Mouse (Mus musculus): Measurements from ENCODE around the gene Ei24. TPM values are rescaled to one million over a fixed set of nuclear protein-coding genes. Genes with fewer than 3 reads are reported as not detected.

Ei24 gene
- 1.2 and 2.0 TPM in 2 replicates for polyA plus RNA-seq (2012)

DNA sequence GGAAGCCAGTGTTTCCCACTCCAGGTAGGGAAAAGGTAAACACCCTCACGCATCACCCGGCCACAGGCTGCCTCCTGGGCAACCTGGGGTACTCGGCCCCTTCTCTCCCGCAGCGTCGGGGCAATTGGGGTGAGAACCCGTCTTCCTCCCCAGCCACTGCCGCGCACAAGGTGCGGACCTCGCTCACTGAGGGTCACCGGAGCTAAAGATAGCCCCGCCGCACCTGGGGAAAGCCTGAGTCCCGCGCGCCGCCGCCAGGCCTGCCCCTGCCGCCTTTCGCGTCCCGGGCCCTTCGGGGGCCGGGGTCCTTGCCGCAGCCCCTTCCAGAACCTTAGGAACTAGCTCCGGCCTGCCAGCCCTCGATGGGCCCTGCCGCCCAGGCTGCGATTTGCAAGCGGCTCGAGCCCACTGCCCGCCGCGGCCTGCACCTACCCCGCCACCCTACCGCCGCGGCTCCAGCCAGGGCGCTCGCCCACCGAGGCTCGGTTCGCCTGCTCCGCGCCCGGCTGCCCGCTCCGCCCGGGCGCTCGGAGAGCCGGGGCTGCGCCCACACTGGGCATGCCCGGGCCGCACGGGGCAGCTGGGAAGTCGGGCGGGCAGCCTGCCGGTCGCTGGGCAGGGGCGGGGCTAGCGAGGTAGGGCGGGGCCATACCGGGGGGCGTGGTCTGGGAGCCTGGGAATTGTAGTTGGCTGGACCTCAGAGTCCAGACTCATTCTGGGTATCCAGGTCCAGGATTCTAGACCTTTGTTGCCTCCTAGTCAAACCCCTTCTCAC lies at the start of gene Ei24:
TSS of gene Ei24 (minus strand) at position 613 of the 775 bp plus-strand sequence.
- Histone ChIP-seq H3K9me3 (ENCODE audit: control insufficient read depth, low read length) (no peaks in the 10 kb centered on the region), H3K27me3 (ENCODE audit: control insufficient read depth) (no peaks in the 10 kb centered on the region), H3K4me3 (replicated peaks) (peak within 1 kb of the TSS; percentile 91), H3K36me3 (ENCODE audit: control insufficient read depth) (peaks cover 3% of the 10 kb centered on the region; the same call in 1 of the 2 replicates), H3K4me1 (ENCODE audit: control insufficient read depth) (peaks cover 21% of the 10 kb centered on the region)
- no peak for TF ChIP-seq GATA1 (IDR thresholded peaks at IDR 0.05; ENCODE audit: low read length)
- TF ChIP-seq TAL1 (IDR thresholded peaks at IDR 0.05; ENCODE audit: low read length) = no peak

DNA sequence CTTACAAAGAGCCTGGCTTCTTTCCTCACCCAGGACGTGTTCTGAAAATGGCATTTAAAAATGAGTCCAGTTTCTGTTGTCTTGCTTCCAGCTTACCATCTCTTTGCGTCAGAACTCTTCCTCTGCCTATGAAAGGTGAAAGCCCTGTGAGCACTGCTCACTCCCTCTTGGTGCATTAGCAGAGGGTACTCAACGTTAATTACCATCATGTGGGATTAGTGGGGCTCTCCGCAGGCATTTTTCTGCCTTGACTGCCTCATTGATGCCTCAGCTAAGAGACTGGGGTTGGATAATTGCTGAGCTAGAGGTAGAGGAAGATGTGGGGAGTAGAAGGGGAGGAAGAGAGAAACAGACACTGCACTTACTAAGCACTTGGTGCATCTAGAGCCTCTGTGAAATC lies 49.2 kb upstream of the Ei24 start:
- Histone ChIP-seq H3K9me3 (ENCODE audit: control insufficient read depth, low read length) (no peaks in the 10 kb centered on the region), H3K4me3 (replicated peaks) (no peak overlapping the region), H3K4me1 (ENCODE audit: control insufficient read depth) (no peaks in the 10 kb centered on the region), H3K36me3 (ENCODE audit: control insufficient read depth) (no peaks in the 10 kb centered on the region), H3K27me3 (ENCODE audit: control insufficient read depth) (no peaks in the 10 kb centered on the region)
- TF ChIP-seq TAL1 (IDR thresholded peaks at IDR 0.05; ENCODE audit: low read length) = no peak
- no peak for TF ChIP-seq GATA1 (IDR thresholded peaks at IDR 0.05; ENCODE audit: low read length)

DNA sequence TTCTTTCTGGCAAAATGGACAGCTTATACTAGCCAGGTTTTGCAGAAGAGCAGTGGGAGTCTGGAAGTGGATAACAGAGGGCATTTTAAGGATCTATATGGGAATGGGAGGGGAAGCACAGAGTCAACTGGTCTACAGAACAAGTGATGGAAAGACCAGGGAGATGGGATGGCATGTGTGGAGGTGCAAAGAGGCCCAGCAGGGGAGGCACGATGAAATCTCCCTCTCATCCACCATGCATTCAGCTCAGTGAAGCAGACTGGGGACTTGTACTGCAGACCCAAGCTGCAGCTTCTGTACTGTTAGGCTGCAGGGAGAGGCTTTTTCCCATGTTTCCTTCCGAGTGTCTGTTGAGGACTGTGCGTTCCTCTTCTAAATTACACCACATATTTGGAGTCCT lies 36.7 kb upstream of the Ei24 start:
- no peak for TF ChIP-seq TAL1 (IDR thresholded peaks at IDR 0.05; ENCODE audit: low read length)
- no peak for TF ChIP-seq GATA1 (IDR thresholded peaks at IDR 0.05; ENCODE audit: low read length)
- no peaks in the 10 kb centered on the region for H3K36me3 ChIP-seq (ENCODE audit: control insufficient read depth)
- H3K4me1 ChIP-seq (ENCODE audit: control insufficient read depth) = no peaks in the 10 kb centered on the region
- H3K9me3 ChIP-seq (ENCODE audit: control insufficient read depth, low read length) = no peaks in the 10 kb centered on the region
- peaks cover 35% of the 10 kb centered on the region for H3K27me3 ChIP-seq (ENCODE audit: control insufficient read depth)
- H3K4me3 ChIP-seq (replicated peaks) = no peak overlapping the region

DNA sequence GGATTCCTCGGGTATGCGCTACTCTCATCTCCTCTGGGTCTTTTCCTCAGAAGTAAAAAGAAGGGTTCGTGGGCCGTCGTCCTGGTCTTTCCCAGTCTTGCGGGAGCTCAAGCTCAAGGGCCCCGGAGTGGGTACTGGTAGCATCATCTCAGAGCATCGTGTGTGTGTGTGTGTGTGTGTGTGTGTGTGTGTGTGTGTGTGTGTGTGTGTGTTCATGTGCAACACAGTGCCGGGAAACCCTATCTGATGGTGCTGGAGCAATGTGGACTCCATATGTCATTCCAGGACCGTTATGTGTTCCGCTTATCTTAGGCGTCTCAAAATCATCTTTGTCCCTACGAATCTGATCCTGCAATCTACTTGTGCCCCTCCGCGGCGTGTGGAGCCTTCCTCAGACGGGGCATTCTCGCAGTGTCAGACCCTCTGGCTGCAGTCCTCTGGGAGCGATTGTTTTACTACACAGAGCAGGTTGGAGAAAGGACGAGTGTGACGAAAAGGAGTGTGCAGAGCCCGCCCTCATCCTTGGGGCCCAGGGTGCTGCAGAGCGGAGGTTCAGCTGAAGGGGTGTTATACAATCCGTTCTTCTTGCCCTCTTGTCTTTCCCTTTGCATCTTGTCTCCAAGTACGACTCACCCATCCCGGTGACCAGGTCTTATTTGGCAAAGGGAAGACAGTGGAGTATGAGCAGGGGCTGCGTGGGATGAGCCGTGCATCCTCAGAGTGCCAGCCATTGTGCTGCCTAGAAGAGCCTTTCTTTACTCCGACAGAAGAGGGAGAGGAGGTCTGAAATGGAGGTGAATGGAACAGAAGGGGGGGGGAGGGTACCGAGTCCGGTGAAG lies 36.1 kb upstream of the Ei24 start:
- Histone ChIP-seq H3K36me3 (ENCODE audit: control insufficient read depth) (no peaks in the 10 kb centered on the region), H3K27me3 (ENCODE audit: control insufficient read depth) (peaks cover 35% of the 10 kb centered on the region), H3K4me1 (ENCODE audit: control insufficient read depth) (no peaks in the 10 kb centered on the region), H3K4me3 (replicated peaks) (no peak overlapping the region), H3K9me3 (ENCODE audit: control insufficient read depth, low read length) (no peaks in the 10 kb centered on the region)
- no peak for TF ChIP-seq GATA1 (IDR thresholded peaks at IDR 0.05; ENCODE audit: low read length)
- TF ChIP-seq TAL1 (IDR thresholded peaks at IDR 0.05; ENCODE audit: low read length) = no peak

DNA sequence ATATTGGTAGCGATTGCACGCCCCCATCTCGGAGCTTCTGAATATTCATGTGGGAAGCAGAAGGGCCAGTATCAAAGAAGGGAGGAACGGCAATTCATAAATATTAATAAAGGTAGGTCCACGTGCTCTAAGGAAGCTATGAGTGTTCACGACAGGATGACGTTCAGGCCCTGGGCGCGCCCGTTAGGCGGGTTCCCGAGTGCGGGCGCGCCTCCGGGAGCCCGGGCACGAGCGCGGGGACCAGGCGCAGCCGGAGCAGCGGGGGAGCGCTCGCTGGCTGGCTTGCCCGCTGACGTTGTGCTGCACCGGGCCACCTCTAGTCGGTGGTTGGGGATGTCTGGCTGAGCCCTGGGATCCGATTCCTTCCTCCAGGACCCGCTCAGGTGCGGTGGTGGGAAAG lies 35.3 kb upstream of the Ei24 start:
- Histone ChIP-seq H3K9me3 (ENCODE audit: control insufficient read depth, low read length) (no peaks in the 10 kb centered on the region), H3K4me1 (ENCODE audit: control insufficient read depth) (no peaks in the 10 kb centered on the region), H3K27me3 (ENCODE audit: control insufficient read depth) (peaks cover 35% of the 10 kb centered on the region), H3K36me3 (ENCODE audit: control insufficient read depth) (no peaks in the 10 kb centered on the region), H3K4me3 (replicated peaks) (no peak overlapping the region)
- TF ChIP-seq TAL1 (IDR thresholded peaks at IDR 0.05; ENCODE audit: low read length) (no peak), GATA1 (IDR thresholded peaks at IDR 0.05; ENCODE audit: low read length) (no peak)

DNA sequence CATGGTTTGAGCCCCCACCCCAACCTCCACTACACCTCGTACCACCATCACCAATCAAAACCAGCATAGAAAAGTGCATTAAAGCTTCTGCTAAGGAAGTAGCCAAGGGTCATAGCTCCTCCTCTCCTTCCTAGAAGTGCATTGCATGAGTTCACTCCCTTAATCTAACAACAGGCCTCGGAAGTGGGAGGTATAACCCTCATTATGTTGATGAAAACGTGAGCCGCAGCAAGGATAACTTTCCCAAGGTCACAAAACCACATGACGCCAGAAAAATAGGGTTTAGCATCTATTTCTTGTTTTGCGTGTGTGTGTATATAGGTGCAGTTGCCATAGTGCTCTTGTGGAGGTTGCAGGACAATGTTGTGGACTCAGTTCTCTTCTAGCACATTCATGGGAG lies 34.2 kb upstream of the Ei24 start:
- Histone ChIP-seq H3K36me3 (ENCODE audit: control insufficient read depth) (no peaks in the 10 kb centered on the region), H3K4me3 (replicated peaks) (no peak overlapping the region), H3K4me1 (ENCODE audit: control insufficient read depth) (no peaks in the 10 kb centered on the region), H3K9me3 (ENCODE audit: control insufficient read depth, low read length) (no peaks in the 10 kb centered on the region), H3K27me3 (ENCODE audit: control insufficient read depth) (peaks cover 35% of the 10 kb centered on the region)
- TF ChIP-seq GATA1 (IDR thresholded peaks at IDR 0.05; ENCODE audit: low read length) = no peak
- no peak for TF ChIP-seq TAL1 (IDR thresholded peaks at IDR 0.05; ENCODE audit: low read length)

DNA sequence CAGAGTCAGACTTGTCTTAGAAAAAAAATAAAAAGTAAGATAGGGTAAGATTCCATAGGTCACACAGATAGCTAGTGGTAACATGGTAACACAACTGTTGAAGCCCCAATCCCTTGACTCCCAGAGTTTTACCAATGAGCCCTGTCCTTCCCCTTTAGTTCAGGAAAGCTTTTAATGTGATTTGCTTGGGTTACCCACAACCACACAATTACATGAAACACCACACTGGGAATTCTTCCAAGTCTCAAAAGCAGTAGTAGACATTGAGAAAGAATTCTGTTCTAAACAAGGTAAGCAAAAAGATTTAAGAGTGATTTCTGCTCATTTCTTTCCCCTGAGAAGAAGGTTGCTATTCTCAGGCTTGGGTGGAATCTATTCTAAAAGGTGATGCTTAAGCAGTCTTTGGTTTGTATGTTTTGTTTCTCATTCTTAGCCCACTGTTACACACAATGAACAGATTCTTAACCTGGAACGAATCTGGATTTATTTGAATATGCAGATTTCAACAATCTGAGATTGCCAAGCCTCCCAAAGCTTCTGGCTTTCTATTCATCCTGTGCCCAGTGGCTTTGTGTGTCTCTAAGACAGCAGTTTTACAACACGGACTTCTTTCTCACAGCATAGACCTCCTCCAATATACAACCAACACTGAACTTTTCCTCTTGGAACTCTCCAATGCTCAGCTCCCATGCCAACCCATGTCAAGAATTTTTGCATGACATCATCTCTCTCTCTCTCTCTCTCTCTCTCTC lies 29.6 kb upstream of the Ei24 start:
- H3K9me3 ChIP-seq (ENCODE audit: control insufficient read depth, low read length) = no peaks in the 10 kb centered on the region
- H3K4me1 ChIP-seq (ENCODE audit: control insufficient read depth) = no peaks in the 10 kb centered on the region
- H3K4me3 ChIP-seq (replicated peaks) = no peak overlapping the region
- no peak for TF ChIP-seq TAL1 (IDR thresholded peaks at IDR 0.05; ENCODE audit: low read length)
- TF ChIP-seq GATA1 (IDR thresholded peaks at IDR 0.05; ENCODE audit: low read length) = no peak
- H3K36me3 ChIP-seq (ENCODE audit: control insufficient read depth) = no peaks in the 10 kb centered on the region
- H3K27me3 ChIP-seq (ENCODE audit: control insufficient read depth) = peaks cover 7% of the 10 kb centered on the region

DNA sequence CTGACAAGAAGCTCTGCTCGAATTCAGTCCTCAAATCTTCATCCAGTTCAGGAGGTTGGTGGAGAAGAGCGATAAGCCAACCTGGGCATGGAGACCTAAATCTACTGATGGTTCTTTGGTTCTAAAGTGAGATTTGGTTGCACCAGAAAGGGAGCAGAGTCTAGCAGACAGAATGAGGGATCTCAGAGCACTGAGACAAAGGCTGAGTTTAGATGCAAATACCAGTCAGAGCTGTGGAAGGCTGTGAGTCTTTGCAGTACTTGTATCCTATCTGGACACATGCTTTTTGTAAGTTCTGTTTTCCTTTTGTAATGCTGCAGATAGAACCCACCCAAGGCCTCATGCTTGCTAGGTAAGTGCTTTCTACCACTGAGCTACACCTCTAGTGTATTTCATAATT lies 24.8 kb upstream of the Ei24 start:
- Histone ChIP-seq H3K9me3 (ENCODE audit: control insufficient read depth, low read length) (no peaks in the 10 kb centered on the region), H3K36me3 (ENCODE audit: control insufficient read depth) (no peaks in the 10 kb centered on the region), H3K4me3 (replicated peaks) (no peak overlapping the region), H3K4me1 (ENCODE audit: control insufficient read depth) (no peaks in the 10 kb centered on the region), H3K27me3 (ENCODE audit: control insufficient read depth) (no peaks in the 10 kb centered on the region)
- no peak for TF ChIP-seq TAL1 (IDR thresholded peaks at IDR 0.05; ENCODE audit: low read length)
- no peak for TF ChIP-seq GATA1 (IDR thresholded peaks at IDR 0.05; ENCODE audit: low read length)

DNA sequence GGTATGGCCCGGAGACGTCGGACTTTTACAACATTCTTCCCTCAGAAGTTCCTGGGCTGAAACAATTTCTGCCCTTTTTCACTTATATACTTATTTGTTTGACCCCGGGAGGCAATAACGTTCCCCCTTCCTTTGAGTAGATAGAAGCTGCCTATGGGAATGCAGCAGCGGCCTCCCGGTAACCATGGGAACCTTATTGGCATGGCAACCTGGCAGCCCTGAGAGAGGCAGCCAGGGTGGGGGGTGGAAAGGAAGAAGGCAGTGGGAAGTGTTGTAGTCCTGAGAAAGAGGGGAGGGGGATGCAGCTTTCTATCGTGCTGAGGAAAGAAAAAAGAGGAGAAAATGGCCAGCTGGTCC lies 24.4 kb upstream of the Ei24 start, which contains the start of gene Fez1:
TSS of gene Fez1 (plus strand) at position 221 of the 357 bp plus-strand sequence.
- H3K27me3 ChIP-seq (ENCODE audit: control insufficient read depth) = no peaks in the 10 kb centered on the region
- H3K4me3 ChIP-seq (replicated peaks) = no peak within 1 kb of the TSS
- no peaks in the 10 kb centered on the region for H3K4me1 ChIP-seq (ENCODE audit: control insufficient read depth)
- H3K36me3 ChIP-seq (ENCODE audit: control insufficient read depth) = no peaks in the 10 kb centered on the region
- H3K9me3 ChIP-seq (ENCODE audit: control insufficient read depth, low read length) = no peaks in the 10 kb centered on the region
- TF ChIP-seq GATA1 (IDR thresholded peaks at IDR 0.05; ENCODE audit: low read length) (no peak), TAL1 (IDR thresholded peaks at IDR 0.05; ENCODE audit: low read length) (no peak)

Measured in erythroblast, embryonic 14.5 days (primary cell).